Mouse (Mus musculus): Measurements from ENCODE around the gene Klhl29. TPM values are rescaled to one million over a fixed set of nuclear protein-coding genes. Genes with fewer than 3 reads are reported as not detected.

Klhl29 gene
- polyA plus RNA-seq (2012; rRNA removed) (14.0 and 23.0 TPM in 2 replicates), polyA plus RNA-seq (2014; fragmentation: Nextera tagmentation; extraction: Ambion mirVana) (4.9 and 5.9 TPM in 2 replicates)

GRCm38 (mm10) chr12:5375616-5376461, at the start of gene Klhl29:
Gene Klhl29, minus strand, starts transcription at chr12:5375682.
- ATAC-seq (ENCODE audit: low FRiP score, low read depth), result peak; percentile 91
- no peaks in the 10 kb centered on the region for H3K36me3 ChIP-seq (ENCODE audit: control insufficient read depth, insufficient read depth, low read length)
- H3K9me3 ChIP-seq (ENCODE audit: control insufficient read depth, low read length), result no peaks in the 10 kb centered on the region
- no peaks in the 10 kb centered on the region for H3K27me3 ChIP-seq (ENCODE audit: control insufficient read depth, insufficient read depth, low read length)
- 2% methylated on average over 35 of the region's 66 CpGs for WGBS
- peak within 1 kb of the TSS; percentile 86 for H3K4me3 ChIP-seq (replicated peaks; ENCODE audit: low read length)
- peak within 1 kb of the TSS; percentile 61 for H3K9ac ChIP-seq (ENCODE audit: low read depth, low read length, severe bottlenecking)
- peak within 1 kb of the TSS; percentile 76 for H3K27ac ChIP-seq (replicated peaks; ENCODE audit: low read depth, low read length)
- TF ChIP-seq POLR2A (IDR thresholded peaks at IDR 0.05; ENCODE audit: borderline replicate concordance, extremely low read depth, insufficient read depth, insufficient read length), result peak; percentile 60; the same call in 1 of the 2 replicates
- peak; percentile 86 for DNase-seq (ENCODE audit: low spot score)
- peaks cover 21% of the 10 kb centered on the region for H3K4me1 ChIP-seq (ENCODE audit: control insufficient read depth, insufficient read depth, low read length)
- peak within 1 kb of the TSS; percentile 96 for H3K4me2 ChIP-seq (replicated peaks; ENCODE audit: low read depth, low read length, severe bottlenecking)

DNA sequence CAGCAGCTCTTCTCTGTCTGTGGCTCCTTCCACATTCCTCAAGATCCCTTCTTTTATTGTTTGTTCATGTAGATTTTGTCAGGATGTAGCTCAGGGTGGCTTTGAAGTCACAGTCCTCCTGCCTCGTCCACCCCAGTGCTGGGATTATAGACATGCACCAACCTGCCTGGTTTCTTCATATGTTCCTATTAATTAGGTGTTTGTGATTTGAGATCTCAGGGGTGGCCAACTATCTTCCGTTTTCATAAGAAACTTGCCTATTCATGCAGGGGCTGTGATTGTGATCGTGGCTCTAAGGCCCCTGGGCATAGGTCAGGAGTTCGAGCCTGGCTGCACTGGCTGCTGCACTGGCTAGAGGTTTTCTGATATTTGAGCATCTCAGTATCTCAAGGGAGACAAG, 49.8 kb upstream of the Klhl29 start:
- Histone ChIP-seq H3K4me3 (replicated peaks; ENCODE audit: low read length) (no peak overlapping the region), H3K4me2 (replicated peaks; ENCODE audit: low read depth, low read length, severe bottlenecking) (no peak overlapping the region), H3K27ac (replicated peaks; ENCODE audit: low read depth, low read length) (no peak overlapping the region), H3K9ac (ENCODE audit: low read depth, low read length, severe bottlenecking) (no peak overlapping the region), H3K36me3 (ENCODE audit: control insufficient read depth, insufficient read depth, low read length) (no peaks in the 10 kb centered on the region), H3K27me3 (ENCODE audit: control insufficient read depth, insufficient read depth, low read length) (no peaks in the 10 kb centered on the region), H3K9me3 (ENCODE audit: control insufficient read depth, low read length) (no peaks in the 10 kb centered on the region), H3K4me1 (ENCODE audit: control insufficient read depth, insufficient read depth, low read length) (no peaks in the 10 kb centered on the region)
- no peak for DNase-seq (ENCODE audit: low spot score)
- WGBS, result 65% methylated on average over 4 of the region's 4 CpGs
- TF ChIP-seq POLR2A (IDR thresholded peaks at IDR 0.05; ENCODE audit: borderline replicate concordance, extremely low read depth, insufficient read depth, insufficient read length), result no peak
- no peak for ATAC-seq (ENCODE audit: low FRiP score, low read depth)

DNA sequence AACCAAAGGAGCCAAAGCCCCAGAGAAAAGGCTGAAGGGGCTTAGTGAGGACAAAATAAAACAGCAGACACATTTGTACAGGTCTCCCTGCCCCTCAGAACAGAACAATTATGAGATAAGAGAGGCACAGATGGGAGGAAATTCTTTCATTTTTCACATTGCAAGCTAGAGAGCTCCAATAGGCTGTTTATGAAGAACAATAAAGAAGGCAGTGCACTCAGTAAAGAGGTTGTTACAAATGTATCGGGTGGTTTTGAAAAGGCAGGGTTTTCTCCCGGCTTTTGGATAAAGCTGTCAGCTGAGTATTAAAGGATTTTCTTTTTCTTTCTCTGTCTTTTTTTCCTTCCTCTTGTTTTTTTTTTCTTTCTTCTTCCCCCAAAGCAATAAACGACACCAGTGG, 40.3 kb upstream of the Klhl29 start:
- Histone ChIP-seq H3K4me1 (ENCODE audit: control insufficient read depth, insufficient read depth, low read length) (0 out of 2 replicates have a peak, but pooled peaks cover 13% of the 10 kb centered on the region), H3K9ac (ENCODE audit: low read depth, low read length, severe bottlenecking) (no peak overlapping the region), H3K4me3 (replicated peaks; ENCODE audit: low read length) (no peak overlapping the region), H3K4me2 (replicated peaks; ENCODE audit: low read depth, low read length, severe bottlenecking) (no peak overlapping the region), H3K9me3 (ENCODE audit: control insufficient read depth, low read length) (no peaks in the 10 kb centered on the region), H3K36me3 (ENCODE audit: control insufficient read depth, insufficient read depth, low read length) (no peaks in the 10 kb centered on the region), H3K27ac (replicated peaks; ENCODE audit: low read depth, low read length) (no peak overlapping the region), H3K27me3 (ENCODE audit: control insufficient read depth, insufficient read depth, low read length) (no peaks in the 10 kb centered on the region)
- WGBS, result 47% methylated on average over 3 of the region's 3 CpGs
- ATAC-seq (ENCODE audit: low FRiP score, low read depth) (no peak), DNase-seq (ENCODE audit: low spot score) (no peak)
- no peak for TF ChIP-seq POLR2A (IDR thresholded peaks at IDR 0.05; ENCODE audit: borderline replicate concordance, extremely low read depth, insufficient read depth, insufficient read length)

- DNase-seq (ENCODE audit: low spot score) (no peak), ATAC-seq (ENCODE audit: low FRiP score, low read depth) (no peak)
- H3K4me3 ChIP-seq (replicated peaks; ENCODE audit: low read length), result no peak overlapping the region
- H3K9ac ChIP-seq (ENCODE audit: low read depth, low read length, severe bottlenecking), result no peak overlapping the region
- H3K4me1 ChIP-seq (ENCODE audit: control insufficient read depth, insufficient read depth, low read length), result 0 out of 2 replicates have a peak, but pooled peaks cover 18% of the 10 kb centered on the region
- no peaks in the 10 kb centered on the region for H3K27me3 ChIP-seq (ENCODE audit: control insufficient read depth, insufficient read depth, low read length)
- H3K36me3 ChIP-seq (ENCODE audit: control insufficient read depth, insufficient read depth, low read length), result no peaks in the 10 kb centered on the region
- H3K4me2 ChIP-seq (replicated peaks; ENCODE audit: low read depth, low read length, severe bottlenecking), result no peak overlapping the region
- H3K27ac ChIP-seq (replicated peaks; ENCODE audit: low read depth, low read length), result no peak overlapping the region
- TF ChIP-seq POLR2A (IDR thresholded peaks at IDR 0.05; ENCODE audit: borderline replicate concordance, extremely low read depth, insufficient read depth, insufficient read length), result no peak
- no peaks in the 10 kb centered on the region for H3K9me3 ChIP-seq (ENCODE audit: control insufficient read depth, low read length)
These were observed 38.5 kb upstream of the Klhl29 start for GRCm38 (mm10) chr12:5413976-5414375.

GRCm38 (mm10) chr12:5411761-5412537, 36.5 kb upstream of the Klhl29 start:
- WGBS, result 70% methylated on average over 13 of the region's 13 CpGs
- H3K27me3 ChIP-seq (ENCODE audit: control insufficient read depth, insufficient read depth, low read length), result no peaks in the 10 kb centered on the region
- no peak for ATAC-seq (ENCODE audit: low FRiP score, low read depth)
- no peak overlapping the region for H3K27ac ChIP-seq (replicated peaks; ENCODE audit: low read depth, low read length)
- TF ChIP-seq POLR2A (IDR thresholded peaks at IDR 0.05; ENCODE audit: borderline replicate concordance, extremely low read depth, insufficient read depth, insufficient read length), result no peak
- DNase-seq (ENCODE audit: low spot score), result no peak
- H3K9me3 ChIP-seq (ENCODE audit: control insufficient read depth, low read length), result no peaks in the 10 kb centered on the region
- H3K4me3 ChIP-seq (replicated peaks; ENCODE audit: low read length), result no peak overlapping the region
- no peak overlapping the region for H3K4me2 ChIP-seq (replicated peaks; ENCODE audit: low read depth, low read length, severe bottlenecking)
- H3K4me1 ChIP-seq (ENCODE audit: control insufficient read depth, insufficient read depth, low read length), result 0 out of 2 replicates have a peak, but pooled peaks cover 18% of the 10 kb centered on the region
- H3K9ac ChIP-seq (ENCODE audit: low read depth, low read length, severe bottlenecking), result no peak overlapping the region
- H3K36me3 ChIP-seq (ENCODE audit: control insufficient read depth, insufficient read depth, low read length), result no peaks in the 10 kb centered on the region

Measured in limb, embryonic 14.5 days (tissue).